Mouse (Mus musculus) testis, adult 2 months (tissue): ENCODE results near the gene Ada. TPM values are rescaled to one million over a fixed set of nuclear protein-coding genes. Genes with fewer than 3 reads are reported as not detected.

ENCODE experiments used
- H3K27ac ChIP-seq: fragments of 200-500 bp; 2 replicates; pipeline ENCODE4 v1.5.1; 2012; ENCODE audit warnings: low read depth, low read length; ENCODE audit not compliant: control insufficient read depth, insufficient read depth
- H3K27me3 ChIP-seq: fragments of 200-500 bp; 2 replicates; pipeline ENCODE4 v1.6.1; 2012; ENCODE audit warnings: mild to moderate bottlenecking, low read length, moderate library complexity; ENCODE audit not compliant: control insufficient read depth, insufficient read depth
- H3K36me3 ChIP-seq: fragments of 200-500 bp; 2 replicates; pipeline ENCODE4 v1.6.1; 2012; ENCODE audit warnings: mild to moderate bottlenecking, low read length; ENCODE audit not compliant: control insufficient read depth, insufficient read depth
- H3K4me1 ChIP-seq: fragments of 200-500 bp; 2 replicates; pipeline ENCODE4 v1.6.1; 2012; ENCODE audit warnings: low read length; ENCODE audit not compliant: control insufficient read depth, insufficient read depth
- H3K4me3 ChIP-seq: fragments of 200-500 bp; 2 replicates; pipeline ENCODE4 v1.5.1; 2012; ENCODE audit warnings: low read depth, mild to moderate bottlenecking, low read length, moderate library complexity, mixed read lengths; ENCODE audit not compliant: control insufficient read depth
- CTCF ChIP-seq: fragments of 200-500 bp; IDR thresholded peaks from 2 replicates; pipeline ENCODE4 v1.5.1; 2012; ENCODE audit warnings: low read depth, mild to moderate bottlenecking, inconsistent platforms, low read length, moderate library complexity; ENCODE audit not compliant: control insufficient read depth, insufficient read depth, insufficient replicate concordance
- POLR2A ChIP-seq: fragments of 200-500 bp; IDR thresholded peaks from 2 replicates; pipeline ENCODE4 v1.6.1; 2012; ENCODE audit warnings: low read depth, mild to moderate bottlenecking, inconsistent platforms, low read length, moderate library complexity; ENCODE audit not compliant: control insufficient read depth
- polyA plus RNA-seq: library from polyadenylated mRNA; depleted of rRNA; stranded (reverse); fragments of >200 nt; gene quantifications from 2 replicates; pipeline ENCODE4 v1.2.3, GENCODE M21; 2012

Gene Ada
- polyA plus RNA-seq, 1 experiment: 2.9 TPM

GRCm38 (mm10) chr2:163732021-163732420, 18.0 kb downstream of the Ada start:
- H3K36me3 ChIP-seq: no peaks in the 10 kb centered on the region
- no peaks in the 10 kb centered on the region for H3K27me3 ChIP-seq
- no peaks in the 10 kb centered on the region for H3K4me1 ChIP-seq
- H3K4me3 ChIP-seq: no peak overlapping the region
- H3K27ac ChIP-seq: no peak overlapping the region
- TF ChIP-seq POLR2A (no peak), CTCF (no peak)

- TF ChIP-seq CTCF (no peak), POLR2A (no peak)
- H3K27me3 ChIP-seq: no peaks in the 10 kb centered on the region
- no peaks in the 10 kb centered on the region for H3K36me3 ChIP-seq
- H3K4me3 ChIP-seq: no peak overlapping the region
- no peak overlapping the region for H3K27ac ChIP-seq
- H3K4me1 ChIP-seq: no peaks in the 10 kb centered on the region
Observed at GRCm38 (mm10) chr2:163728300-163728699, 21.7 kb downstream of the Ada start.

GRCm38 (mm10) chr2:163726766-163727393, 23.2 kb downstream of the Ada start:
- TF ChIP-seq POLR2A (no peak), CTCF (no peak)
- no peaks in the 10 kb centered on the region; the same call in 1 of the 2 replicates for H3K36me3 ChIP-seq
- no peaks in the 10 kb centered on the region for H3K27me3 ChIP-seq
- no peaks in the 10 kb centered on the region for H3K4me1 ChIP-seq
- no peak overlapping the region for H3K27ac ChIP-seq
- no peak overlapping the region for H3K4me3 ChIP-seq

- TF ChIP-seq CTCF (no peak), POLR2A (no peak)
- Histone ChIP-seq H3K27ac (no peak overlapping the region), H3K27me3 (no peaks in the 10 kb centered on the region), H3K4me3 (no peak overlapping the region), H3K36me3 (peaks cover 1% of the 10 kb centered on the region; the same call in 1 of the 2 replicates), H3K4me1 (no peaks in the 10 kb centered on the region; the same call in 1 of the 2 replicates)
Observed at GRCm38 (mm10) chr2:163722550-163722949, 27.5 kb downstream of the Ada start.

GRCm38 (mm10) chr2:163719616-163720015, 30.4 kb downstream of the Ada start:
- Histone ChIP-seq H3K27me3 (no peaks in the 10 kb centered on the region), H3K4me3 (no peak overlapping the region), H3K36me3 (peaks cover 1% of the 10 kb centered on the region; the same call in 1 of the 2 replicates), H3K4me1 (no peaks in the 10 kb centered on the region; the same call in 1 of the 2 replicates), H3K27ac (no peak overlapping the region)
- no peak for TF ChIP-seq POLR2A
- no peak for TF ChIP-seq CTCF

GRCm38 (mm10) chr2:163718951-163719603, 31.0 kb downstream of the Ada start:
- Histone ChIP-seq H3K36me3 (peaks cover 1% of the 10 kb centered on the region; the same call in 1 of the 2 replicates), H3K4me3 (no peak overlapping the region), H3K27me3 (no peaks in the 10 kb centered on the region), H3K27ac (no peak overlapping the region), H3K4me1 (no peaks in the 10 kb centered on the region; the same call in 1 of the 2 replicates)
- TF ChIP-seq CTCF (peak; percentile 66; the same call in 1 of the 2 replicates), POLR2A (no peak)

- TF ChIP-seq POLR2A (no peak), CTCF (no peak)
- H3K27ac ChIP-seq: no peak overlapping the region
Observed at GRCm38 (mm10) chr2:163718526-163718925, 31.5 kb downstream of the Ada start.

GRCm38 (mm10) chr2:163716853-163717252, 33.2 kb downstream of the Ada start:
- TF ChIP-seq POLR2A (no peak), CTCF (no peak)
- Histone ChIP-seq H3K4me1 (no peaks in the 10 kb centered on the region; the same call in none of the 2 replicates), H3K27me3 (no peaks in the 10 kb centered on the region), H3K27ac (no peak overlapping the region), H3K4me3 (no peak overlapping the region), H3K36me3 (peaks cover 1% of the 10 kb centered on the region; the same call in 1 of the 2 replicates)

More at GRCm38 (mm10) chr2:163718526-163718925, 31.5 kb downstream of the Ada start:
- Histone ChIP-seq H3K36me3 (peaks cover 1% of the 10 kb centered on the region; the same call in 1 of the 2 replicates), H3K4me3 (no peak overlapping the region), H3K4me1 (no peaks in the 10 kb centered on the region; the same call in 1 of the 2 replicates), H3K27me3 (no peaks in the 10 kb centered on the region)
